Mouse (Mus musculus): Measurements from ENCODE around the gene Ascc1.

Ascc1 gene

DNA sequence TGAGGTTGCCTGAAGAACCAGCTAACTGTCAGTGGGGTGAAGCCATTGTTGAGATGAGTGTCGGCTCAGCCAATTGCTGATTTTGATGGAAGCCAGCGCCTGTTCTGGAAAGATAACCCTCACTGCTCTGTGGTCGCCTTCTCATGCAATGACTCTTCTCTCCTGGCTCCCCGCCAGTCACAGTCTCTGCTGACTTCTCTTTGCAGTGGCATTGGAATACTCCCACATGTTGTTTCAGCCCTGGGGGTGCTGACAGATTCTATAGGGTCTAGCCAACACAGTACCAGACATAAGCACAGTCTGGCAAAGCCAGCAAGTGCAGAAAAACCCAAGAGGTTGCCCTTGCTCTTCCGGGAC lies 75.9 kb downstream of the Ascc1 start:
- DNase-seq (ENCODE audit: low read depth, low spot score) = peak; percentile 34

DNA sequence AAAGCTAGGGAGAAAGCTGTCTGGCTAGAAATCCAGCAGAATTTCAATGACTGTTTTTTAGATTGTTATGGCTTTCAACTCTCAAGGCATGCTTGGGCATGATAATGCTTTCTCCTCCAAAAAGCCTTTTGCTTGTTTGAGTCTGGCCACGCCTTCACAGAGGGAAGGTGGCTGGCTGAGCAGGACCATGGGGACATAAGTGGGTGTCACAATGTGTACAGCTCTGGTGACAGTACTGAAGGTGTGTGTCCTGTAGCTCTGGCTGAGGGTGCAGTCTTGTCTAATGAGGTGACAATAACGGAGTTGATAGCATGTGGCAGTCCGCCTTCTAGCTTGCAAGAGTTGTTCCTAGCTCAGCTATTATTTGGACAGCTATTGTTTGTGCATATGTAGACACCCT lies 77.6 kb downstream of the Ascc1 start:
- DNase-seq (ENCODE audit: low read depth, low spot score) = no peak

DNA sequence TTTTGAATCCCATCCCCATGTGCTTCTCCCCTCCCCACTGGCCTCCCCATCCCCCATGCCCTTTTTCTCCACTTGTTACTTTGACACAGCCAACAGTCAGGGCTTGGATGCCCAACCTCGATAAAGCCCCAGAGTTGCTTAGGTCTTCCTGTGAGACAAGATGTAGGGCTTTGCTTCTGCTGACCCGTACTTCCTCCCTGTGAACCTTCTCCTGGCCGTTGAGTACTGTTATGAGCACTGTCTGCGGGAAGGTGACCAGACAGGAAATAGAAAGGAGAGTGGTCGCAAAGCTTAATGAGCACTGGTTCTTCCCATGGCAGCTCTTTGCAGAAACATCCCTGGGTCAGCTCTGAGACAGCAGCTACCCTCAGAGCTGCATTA lies 78.0 kb downstream of the Ascc1 start:
- DNase-seq (ENCODE audit: low read depth, low spot score) = no peak

DNA sequence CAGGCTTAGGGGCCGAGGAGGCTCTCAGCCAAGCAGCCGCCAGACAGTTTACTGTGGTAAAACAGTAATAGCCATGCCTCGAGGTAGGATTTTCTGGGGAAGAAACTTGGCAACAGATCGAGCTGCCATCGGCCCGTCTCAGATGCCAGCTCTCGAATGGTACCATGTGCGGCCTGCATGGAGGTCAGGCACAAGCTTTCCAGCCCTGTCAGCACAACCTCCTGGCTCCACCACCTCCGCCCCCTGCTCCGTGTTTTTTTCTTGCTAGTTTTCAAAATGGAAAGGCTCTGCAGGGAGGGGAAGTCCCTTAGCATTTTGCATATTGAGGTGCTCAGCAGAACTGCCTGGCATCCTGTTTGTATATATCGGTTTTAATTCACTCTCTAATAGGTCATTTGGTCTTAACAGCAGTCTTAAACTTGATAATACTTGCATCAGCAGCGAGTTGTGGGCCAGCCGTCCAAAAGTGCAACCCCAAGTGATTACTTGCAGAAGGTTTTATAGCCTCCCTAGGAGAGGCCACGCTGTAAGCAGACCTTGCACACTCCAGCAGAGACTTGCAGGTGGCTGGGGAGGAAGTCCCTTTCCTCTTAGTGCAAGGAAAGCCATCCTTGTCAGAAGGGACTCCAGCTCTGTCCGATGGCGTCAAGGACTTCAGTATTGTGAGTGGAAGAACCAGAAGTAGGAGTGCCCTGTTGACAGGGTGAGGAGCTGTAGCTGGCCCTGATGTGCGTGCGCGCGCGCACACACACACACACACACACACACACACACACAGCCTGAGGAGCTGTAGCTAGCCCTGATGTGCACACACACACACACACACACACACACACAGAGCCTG lies 78.6 kb downstream of the Ascc1 start:
- peak; percentile 55 for DNase-seq (ENCODE audit: low read depth, low spot score)

DNA sequence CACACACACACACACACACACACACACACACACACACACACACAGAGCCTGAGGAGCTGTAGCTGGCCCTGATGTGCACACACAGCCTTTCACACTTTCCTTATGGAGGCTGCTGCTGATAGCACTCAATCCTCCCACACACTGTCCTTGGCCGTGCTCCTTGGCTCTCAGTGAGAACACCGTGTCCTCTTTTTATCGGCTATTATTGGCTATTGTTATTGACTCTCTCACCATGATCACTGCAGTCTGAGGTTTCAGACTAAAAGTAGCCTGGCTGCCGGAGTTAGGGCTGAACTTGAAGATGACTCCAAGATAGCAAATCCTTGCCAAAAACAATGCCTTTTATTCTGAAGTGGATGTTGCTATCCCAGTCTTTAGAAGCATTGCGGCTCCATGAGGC lies 79.3 kb downstream of the Ascc1 start:
- peak; percentile 92 for DNase-seq (ENCODE audit: low read depth, low spot score)

DNA sequence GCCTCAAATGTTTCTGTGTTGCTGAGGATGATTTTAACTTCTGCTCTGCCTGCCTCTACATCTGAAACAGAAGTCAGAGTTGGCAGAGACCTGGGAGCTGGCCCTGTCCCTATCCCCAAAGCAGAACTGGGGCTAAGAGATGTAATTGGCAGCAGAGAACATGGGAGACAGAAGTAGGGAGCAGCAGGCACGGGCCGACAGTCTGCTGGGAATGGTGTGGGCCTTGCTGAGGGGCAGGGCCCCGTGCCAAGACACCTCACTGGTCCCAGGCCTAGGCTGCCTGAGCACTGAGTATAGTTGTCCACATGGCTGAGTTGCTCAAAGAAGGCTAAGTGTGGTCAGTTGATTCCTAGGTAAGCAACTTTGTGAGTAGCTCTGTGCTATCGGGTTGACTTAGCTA lies 81.5 kb downstream of the Ascc1 start:
- no peak for DNase-seq (ENCODE audit: low read depth, low spot score)

DNA sequence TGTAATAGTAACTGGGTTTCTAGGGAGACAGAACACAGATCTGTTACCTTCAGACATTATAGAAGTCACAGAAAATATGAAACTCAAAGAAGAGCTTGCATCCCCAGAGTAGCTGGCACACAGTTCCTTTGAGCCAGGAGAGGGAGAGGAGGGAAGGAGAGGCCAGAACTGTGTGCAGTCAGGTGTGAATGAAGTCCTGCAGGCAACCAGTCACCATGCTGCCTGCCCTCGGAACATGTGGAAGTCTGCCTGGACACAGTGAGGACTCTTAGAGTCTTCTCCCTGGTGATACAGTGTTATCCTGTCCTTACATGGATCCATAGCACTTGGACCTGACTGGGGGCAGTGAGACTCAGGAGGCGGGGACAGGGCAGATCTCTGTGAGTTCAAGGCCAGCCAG lies 89.7 kb downstream of the Ascc1 start:
- no peak for DNase-seq (ENCODE audit: low read depth, low spot score)

DNA sequence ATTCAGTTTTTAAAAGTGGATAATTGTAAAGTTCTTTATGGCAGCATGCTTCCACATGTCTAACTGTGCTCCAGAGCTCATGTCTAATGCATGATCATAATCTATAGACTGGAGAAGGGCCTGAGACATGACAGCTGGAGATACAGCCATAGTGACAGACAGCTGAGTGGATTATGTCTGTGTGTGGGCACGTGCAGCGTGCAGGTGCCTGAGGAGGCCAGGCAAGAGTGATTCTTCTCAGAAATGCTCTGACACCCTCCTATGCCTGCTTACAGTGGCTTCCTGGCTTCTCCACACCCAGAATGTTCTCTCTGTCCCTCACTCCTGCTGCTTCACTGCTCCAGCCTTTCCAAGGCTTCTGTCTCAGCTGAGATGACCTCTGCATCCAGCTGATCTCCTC lies 91.1 kb downstream of the Ascc1 start:
- DNase-seq (ENCODE audit: low read depth, low spot score) = no peak

DNA sequence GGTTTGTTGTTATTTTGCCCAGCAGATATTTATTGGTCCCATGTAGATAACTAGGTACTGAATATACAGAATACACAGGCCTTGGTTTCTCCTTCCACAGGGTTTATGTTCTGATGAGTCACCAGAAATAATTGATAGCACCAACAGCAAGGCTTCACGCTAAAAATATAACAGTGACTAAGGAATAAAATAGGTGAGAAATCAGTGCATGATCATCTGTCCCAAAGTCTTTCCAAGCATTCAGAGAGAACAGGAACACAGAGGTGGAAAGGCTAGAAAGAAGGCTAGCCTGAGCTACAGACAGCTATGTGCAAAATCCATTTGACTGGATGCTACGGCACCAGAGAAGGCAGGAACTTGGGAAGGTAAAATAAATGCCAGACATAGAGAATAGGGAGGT lies 93.0 kb downstream of the Ascc1 start:
- DNase-seq (ENCODE audit: low read depth, low spot score) = no peak

DNA sequence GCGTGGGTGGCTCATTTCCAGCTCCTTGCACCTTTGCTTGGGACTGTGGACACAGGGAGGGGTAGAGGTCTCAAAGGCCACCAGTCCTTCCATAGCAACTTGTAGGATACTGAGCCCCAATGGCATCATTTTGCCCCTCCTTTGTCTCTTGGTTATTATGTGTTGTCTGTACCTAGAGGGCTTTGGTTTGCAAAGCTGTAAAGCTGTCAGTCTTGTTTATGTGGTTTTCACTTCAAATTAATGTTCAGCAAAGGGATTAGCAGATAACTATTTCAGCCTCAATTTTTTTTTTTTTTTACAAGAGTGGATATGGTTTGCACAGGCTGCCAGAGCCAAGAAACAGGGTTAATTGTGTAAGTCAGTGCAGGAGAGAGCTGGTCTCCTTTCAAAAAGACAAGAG lies 93.7 kb downstream of the Ascc1 start:
- no peak for DNase-seq (ENCODE audit: low read depth, low spot score)

DNA sequence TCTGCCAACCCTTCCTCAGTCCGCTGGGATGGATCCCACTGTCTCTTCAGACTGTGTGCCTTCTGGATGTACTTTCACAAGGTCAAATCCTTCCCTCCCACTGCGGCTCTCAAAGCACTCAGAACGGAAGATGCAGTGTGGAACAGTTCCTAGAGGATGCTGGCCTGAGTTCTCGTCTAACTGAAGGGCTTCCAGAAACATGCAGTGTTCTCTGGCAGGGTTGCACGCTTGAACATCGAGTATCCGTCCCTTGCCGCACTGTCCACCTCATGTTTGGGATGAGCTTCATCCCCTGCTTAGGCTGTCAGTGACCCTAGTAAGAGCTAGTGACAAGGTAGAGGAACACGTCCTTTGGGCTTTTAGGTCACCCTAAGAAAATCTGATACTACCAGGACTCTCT lies 94.5 kb downstream of the Ascc1 start:
- peak; percentile 13 for DNase-seq (ENCODE audit: low read depth, low spot score)

DNA sequence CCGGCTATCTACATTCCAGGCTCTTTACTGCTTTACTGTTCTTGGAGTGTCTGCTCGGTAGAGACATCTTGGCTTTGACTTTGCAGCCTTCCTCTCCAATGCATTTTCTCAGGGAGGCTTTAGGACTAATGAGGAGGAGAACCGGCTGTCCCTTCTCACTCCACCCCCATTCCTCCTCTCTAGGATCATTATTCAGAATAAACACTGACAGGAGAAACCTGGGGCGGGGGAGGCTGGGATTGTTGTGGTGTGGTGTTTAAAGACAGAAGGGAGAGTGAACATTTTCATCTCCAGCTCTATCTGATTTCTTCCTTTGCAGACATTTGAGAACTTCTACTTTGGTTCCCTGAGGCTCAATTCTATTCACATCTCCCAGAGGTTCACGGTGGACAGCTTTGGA lies 95.2 kb downstream of the Ascc1 start:
- no peak for DNase-seq (ENCODE audit: low read depth, low spot score)

DNA sequence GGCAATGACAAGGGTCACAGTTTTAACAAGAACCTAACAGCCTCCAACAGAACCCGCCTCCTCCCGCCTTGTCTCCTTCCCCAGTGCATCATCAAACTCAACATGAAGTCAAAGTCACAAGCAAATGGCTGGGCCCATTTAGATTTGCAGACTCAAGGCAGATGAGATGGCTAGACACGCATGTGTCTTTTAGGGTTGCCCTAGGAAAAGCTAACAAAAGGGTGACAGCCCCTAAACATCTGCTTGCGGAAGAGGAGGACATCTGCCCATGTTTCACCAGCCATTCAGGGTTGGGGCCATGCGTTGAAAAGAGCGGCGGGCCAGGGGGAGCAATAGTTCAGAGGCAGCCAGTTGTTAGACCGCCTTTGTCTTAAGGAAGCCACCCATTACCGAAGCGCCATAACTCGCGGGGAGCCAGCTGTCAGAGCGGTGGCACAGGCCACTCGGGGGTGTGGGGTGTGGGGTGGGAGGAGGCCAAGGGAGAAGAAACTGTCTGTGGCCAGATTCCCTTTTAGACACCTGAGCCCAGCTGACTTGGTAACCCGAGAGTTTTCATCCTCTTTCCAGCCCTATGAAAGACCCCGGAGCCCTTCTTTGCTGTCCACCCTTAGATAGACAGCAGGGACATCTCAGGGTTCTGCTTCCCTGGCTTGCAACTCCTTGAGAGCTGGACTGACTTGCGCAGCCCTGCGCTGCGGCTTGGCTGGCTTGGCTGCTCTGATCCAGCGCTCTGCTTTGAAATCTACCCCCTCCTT lies 103.0 kb downstream of the Ascc1 start:
- DNase-seq (ENCODE audit: low read depth, low spot score) = no peak

DNA sequence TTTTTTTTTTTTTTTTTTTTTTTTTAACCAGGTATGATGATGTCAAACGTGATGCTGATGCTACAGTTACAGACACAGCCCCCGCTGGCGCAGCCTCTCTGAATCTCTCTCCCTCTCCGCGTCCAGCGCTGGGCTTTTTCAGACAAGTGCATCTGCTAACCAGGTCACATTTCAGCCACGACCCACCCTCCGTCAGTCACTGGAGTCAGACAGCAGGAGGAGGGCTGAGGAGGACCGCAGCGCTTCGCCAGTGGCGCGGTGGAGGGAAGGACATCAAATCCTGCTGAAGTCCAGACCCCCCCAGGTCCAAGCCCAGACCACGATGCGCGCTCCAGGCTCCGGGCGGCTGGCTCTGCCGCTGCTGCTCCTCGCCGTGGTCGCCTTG lies 103.5 kb downstream of the Ascc1 start, which contains the start of gene Spock2:
Spock2 (plus strand) TSS at position 74 of the 385 bp plus-strand sequence.
- DNase-seq (ENCODE audit: low read depth, low spot score) = no peak

DNA sequence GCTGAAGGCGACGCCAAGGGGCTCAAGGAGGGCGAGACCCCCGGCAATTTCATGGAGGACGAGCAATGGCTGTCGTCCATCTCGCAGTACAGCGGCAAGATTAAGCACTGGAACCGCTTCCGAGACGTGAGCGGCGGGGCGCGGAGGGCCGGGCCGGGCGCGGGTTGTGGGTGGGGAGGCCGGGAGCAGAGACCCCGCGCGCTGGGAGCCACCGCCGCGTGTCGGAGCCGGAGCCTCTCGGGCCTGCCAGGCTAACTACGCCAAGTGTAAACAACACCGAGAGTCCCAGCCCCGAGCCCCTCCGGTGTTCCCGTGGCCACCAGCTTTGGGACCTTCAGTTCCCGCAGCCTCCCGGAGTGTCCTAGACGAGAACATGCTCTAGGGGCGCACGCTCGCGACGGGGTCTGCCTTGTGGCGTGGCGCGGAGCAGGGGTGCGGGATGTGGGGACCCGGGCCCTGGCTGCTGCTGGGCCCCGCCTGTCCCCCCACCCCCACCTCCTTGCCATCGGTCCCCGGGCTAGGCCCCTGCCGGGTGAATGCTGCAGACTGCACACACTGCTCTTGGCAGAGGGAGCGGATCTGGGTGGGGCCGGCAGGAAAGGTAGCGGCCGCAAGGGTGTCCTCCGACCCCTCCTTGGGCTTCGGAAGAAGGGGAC lies 104.1 kb downstream of the Ascc1 start:
- DNase-seq (ENCODE audit: low read depth, low spot score) = no peak

DNA sequence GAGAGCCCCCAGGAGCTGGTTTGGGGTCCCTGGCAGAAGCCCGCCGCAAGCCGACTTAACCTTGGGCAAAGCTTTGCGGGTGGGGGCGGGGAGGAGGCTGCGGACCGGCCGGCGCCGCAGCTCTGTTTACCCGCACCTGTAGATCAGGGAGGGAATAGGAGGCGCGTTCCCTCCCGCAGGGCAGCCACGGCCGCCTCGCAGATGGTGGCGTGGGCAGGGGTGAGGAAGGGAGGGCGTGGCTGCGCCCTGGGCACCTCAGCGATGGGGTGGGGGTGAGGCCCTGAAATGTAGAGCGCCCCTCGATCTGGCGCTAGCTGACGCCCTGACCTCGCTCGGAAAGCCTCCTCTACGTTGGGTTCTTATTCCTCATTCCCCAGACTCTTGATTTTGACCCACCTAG lies 104.8 kb downstream of the Ascc1 start:
- no peak for DNase-seq (ENCODE audit: low read depth, low spot score)

DNA sequence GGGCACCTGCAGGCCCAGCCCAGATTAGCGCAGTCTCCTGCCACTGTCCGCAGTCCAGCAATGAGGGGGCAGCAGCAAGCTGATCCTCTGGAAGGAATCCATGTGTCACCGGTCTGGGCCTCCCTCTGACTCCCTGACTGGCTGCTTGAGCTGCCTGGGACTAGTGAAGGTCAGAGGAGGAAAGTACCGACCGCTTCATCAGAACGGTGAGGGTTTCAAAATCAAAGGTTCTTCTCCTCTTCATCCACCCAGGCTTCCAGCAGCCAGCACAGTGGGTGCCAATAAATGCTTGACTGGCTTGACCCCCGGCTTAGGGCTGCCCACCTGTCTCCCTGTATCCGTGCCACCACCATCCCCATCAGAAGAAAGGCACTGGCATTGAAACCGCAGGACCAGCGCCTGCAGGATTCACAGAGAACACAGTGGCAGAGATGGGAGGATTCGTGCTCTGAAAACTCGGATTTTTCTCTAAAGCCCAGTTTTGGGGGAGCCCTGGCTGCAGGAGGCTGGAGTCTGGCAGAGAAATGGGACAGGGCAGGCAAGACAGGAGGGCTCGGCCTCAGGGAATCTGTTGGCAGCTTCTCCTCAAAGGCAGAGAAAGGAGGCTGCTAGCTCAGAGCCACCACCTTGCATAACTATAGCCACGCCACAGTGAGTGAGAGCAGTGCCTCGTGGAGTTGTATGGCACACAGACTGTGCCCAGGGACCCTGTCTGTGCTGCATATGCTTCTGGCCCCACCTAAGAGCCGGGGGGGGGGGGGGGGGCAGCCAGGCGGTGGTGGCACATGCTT lies 105.9 kb downstream of the Ascc1 start:
- DNase-seq (ENCODE audit: low read depth, low spot score) = no peak

DNA sequence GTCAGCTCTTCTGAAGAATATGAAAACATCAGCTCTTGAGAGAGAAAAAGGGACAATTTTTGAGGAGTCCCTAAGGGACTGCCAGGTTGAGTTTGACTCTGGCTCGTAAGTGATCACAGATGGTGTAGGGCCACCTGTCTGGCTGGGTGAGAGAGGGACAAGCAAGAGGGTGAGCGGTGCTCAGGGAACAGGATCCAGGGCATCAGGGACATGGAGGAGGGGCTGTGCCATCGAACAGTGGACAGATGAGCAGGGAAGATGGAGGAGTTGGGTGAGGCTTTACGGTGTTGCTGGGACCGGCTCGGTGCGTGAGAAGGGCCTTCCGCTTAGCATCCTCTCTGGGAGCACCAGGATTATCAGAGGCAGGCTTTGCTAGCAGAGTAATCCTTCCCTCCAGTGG lies 106.7 kb downstream of the Ascc1 start:
- DNase-seq (ENCODE audit: low read depth, low spot score) = no peak

DNA sequence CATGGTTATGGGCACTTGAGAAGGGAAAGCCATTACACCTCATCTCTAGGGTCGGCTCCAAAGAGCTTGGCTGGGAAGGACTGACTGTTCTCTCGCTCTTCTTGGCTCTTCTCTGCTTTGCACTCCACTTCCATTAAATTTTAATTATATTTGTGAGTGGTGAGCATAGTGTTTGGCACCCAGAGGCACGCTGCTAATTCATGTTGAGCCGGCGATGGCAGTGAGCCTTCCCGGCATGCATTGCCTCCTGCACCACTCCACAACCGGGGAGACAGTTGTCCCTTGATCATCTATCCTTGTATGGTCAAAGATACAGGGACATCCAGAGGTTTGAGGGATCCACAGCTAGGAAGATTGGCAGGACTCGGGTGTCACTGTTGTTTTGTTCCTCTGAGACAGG lies 107.4 kb downstream of the Ascc1 start:
- DNase-seq (ENCODE audit: low read depth, low spot score) = no peak

DNA sequence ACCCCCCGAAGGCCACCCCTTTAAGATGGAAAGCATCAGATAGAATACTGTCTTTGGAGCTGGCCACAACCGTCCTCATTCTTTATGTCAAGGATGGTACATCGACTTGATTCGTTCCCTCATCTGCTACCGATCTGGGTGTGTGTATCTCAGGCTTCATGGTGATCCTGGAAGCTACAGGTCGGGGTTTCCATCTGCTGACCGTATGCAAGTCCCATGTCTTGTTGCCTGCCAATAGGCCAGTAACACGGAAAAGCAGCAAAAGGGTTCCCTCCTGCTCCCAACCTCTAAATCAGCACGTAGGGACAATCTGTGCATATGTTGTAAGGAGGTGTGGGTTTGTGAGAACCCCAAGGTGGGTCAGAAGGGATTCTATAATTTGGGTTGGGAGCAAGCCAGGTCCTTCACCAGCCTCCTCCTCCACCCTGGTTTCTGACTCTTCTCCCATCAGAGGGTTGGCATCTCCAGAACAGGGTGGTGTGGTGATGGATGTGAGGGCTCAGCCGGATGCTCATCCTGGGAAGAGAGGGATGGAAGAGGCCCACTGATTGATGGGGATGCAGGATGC lies 108.4 kb downstream of the Ascc1 start:
- no peak for DNase-seq (ENCODE audit: low read depth, low spot score)

DNA sequence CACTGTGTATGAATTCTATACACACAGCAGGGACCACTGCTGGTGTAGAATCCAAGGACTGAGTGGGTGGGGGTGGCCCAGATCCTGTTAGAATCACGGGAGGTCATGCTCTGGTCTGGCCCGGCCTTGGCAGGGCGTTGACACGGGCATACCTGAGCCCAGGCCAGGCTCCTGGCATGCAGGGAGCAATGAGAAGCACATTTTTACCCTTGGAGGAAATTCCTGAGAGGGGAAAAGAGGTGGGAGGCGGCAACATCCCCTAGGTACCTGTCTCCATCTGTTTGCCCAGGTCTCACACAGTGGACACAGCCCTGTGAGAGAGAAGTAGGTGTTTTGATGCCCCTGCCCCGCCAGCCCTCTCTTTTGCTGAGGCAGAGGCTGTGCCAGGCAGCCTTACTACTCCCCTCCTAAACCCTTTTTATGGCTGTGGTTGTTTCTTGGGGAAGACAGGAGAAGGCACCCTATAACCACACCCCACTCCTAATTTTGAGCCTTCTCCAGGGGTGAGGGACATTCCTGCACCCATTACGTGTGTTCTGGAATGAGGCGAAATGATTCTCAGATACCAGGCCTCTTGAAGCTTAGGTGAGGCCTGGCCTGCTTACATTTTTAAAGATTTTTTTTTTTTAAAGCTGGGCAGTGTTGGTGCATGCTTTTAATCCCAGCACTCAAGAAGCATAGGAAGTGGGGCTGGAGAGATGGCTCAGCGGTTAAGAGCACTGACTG lies 111.5 kb downstream of the Ascc1 start:
- no peak for DNase-seq (ENCODE audit: low read depth, low spot score)

Measured in skeletal muscle tissue, adult 2 months (tissue).